Mouse (Mus musculus) MEL (cell line): ENCODE results near the gene Clint1. TPM values are rescaled to one million over a fixed set of nuclear protein-coding genes. Genes with fewer than 3 reads are reported as not detected.

ENCODE experiments used
- DNase-seq: peaks from one replicate; pipeline ENCODE4 v3.0.0; 2011; ENCODE audit warnings: low read depth, low spot score
- H3K27ac ChIP-seq: 2 replicates; pipeline ENCODE4 v1.5.1; 2012; ENCODE audit warnings: low read depth, mild to moderate bottlenecking, control low read depth, low read length, moderate library complexity; ENCODE audit not compliant: control insufficient read depth
- H3K27me3 ChIP-seq, 2 experiments: fragments of 150-350 bp in 1 of 2; sonication (generic) in 1 of 2; 2 replicates each; pipeline ENCODE4 v1.6.1; 2012; ENCODE audit warnings: low read length in 2 of 2, mild to moderate bottlenecking in 2 of 2, improper control_type of control experiment in 1 of 2, moderate library complexity in 1 of 2; ENCODE audit not compliant: insufficient read depth in 2 of 2, control insufficient read depth in 1 of 2
- H3K36me3 ChIP-seq, 2 experiments: 2 replicates each; pipeline ENCODE4 v1.6.1; 2012 to 2014; ENCODE audit warnings: low read length in 2 of 2, improper control_type of control experiment in 1 of 2, inconsistent platforms in 1 of 2, mild to moderate bottlenecking in 1 of 2; ENCODE audit not compliant: insufficient read depth in 2 of 2, control insufficient read depth in 1 of 2
- H3K4me1 ChIP-seq, 2 experiments: fragments of 150-350 bp in 1 of 2; sonication (generic) in 1 of 2; 2 replicates each; pipeline ENCODE4 v1.6.1; 2012; ENCODE audit warnings: low read length in 2 of 2, improper control_type of control experiment in 1 of 2, mild to moderate bottlenecking in 1 of 2; ENCODE audit not compliant: insufficient read depth in 2 of 2, control insufficient read depth in 1 of 2
- H3K4me3 ChIP-seq, 2 experiments: fragments of 150-350 bp in 1 of 2; sonication (generic) in 1 of 2; 2 replicates each; pipeline ENCODE4 v1.5.1; 2012; ENCODE audit warnings: low read depth in 2 of 2, low read length in 2 of 2, mild to moderate bottlenecking in 2 of 2, moderate library complexity in 2 of 2, control low read depth in 1 of 2, improper control_type of control experiment in 1 of 2; ENCODE audit not compliant: control insufficient read depth in 1 of 2, insufficient read depth in 1 of 2
- H3K79me2 ChIP-seq: 2 replicates; pipeline ENCODE4 v1.6.1; 2012; ENCODE audit warnings: mild to moderate bottlenecking, low read length, moderate library complexity; ENCODE audit not compliant: control insufficient read depth, poor library complexity, insufficient read depth
- H3K9ac ChIP-seq: 2 replicates; pipeline ENCODE4 v1.6.1; 2012; ENCODE audit warnings: low read depth, mild to moderate bottlenecking, control low read depth, low read length, moderate library complexity; ENCODE audit not compliant: control insufficient read depth, poor library complexity, severe bottlenecking
- H3K9me3 ChIP-seq: fragments of 150-350 bp; sonication (generic); replicated peaks from 2 replicates; pipeline ENCODE4 v1.6.1; 2012; ENCODE audit warnings: mild to moderate bottlenecking, low read length, improper control_type of control experiment, moderate library complexity; ENCODE audit not compliant: insufficient read depth
- BHLHE40 ChIP-seq: IDR thresholded peaks from 2 replicates; pipeline ENCODE4 v1.6.1; 2012; ENCODE audit warnings: low read depth, mild to moderate bottlenecking, inconsistent platforms, low read length, improper control_type of control experiment, borderline replicate concordance
- CHD1 ChIP-seq: IDR thresholded peaks from 2 replicates; pipeline ENCODE4 v1.6.1; 2012; ENCODE audit warnings: low read depth, mild to moderate bottlenecking, inconsistent platforms, low read length, improper control_type of control experiment
- CHD2 ChIP-seq: IDR thresholded peaks from 2 replicates; pipeline ENCODE4 v1.6.1; 2011; ENCODE audit warnings: low read length, improper control_type of control experiment
- CTCF ChIP-seq, 3 experiments: IDR thresholded peaks in 2 of 3; conservative IDR thresholded peaks in 1 of 3; 2 replicates each; pipeline ENCODE4 v1.5.1; 2011 to 2012; ENCODE audit warnings: low read length in 3 of 3, low read depth in 2 of 3, mild to moderate bottlenecking in 2 of 3, improper control_type of control experiment in 1 of 3, inconsistent platforms in 1 of 3, mixed read lengths in 1 of 3, moderate library complexity in 1 of 3; ENCODE audit not compliant: control insufficient read depth in 1 of 3, insufficient read depth in 1 of 3, poor library complexity in 1 of 3, severe bottlenecking in 1 of 3
- ELF1 ChIP-seq: IDR thresholded peaks from 2 replicates; pipeline ENCODE4 v1.6.1; 2014; ENCODE audit warnings: low read depth, mild to moderate bottlenecking, inconsistent platforms, low read length, improper control_type of control experiment, moderate library complexity
- ETS1 ChIP-seq: IDR thresholded peaks from 2 replicates; pipeline ENCODE4 v1.6.1; 2012; ENCODE audit warnings: low read depth, mild to moderate bottlenecking, inconsistent platforms, low read length, improper control_type of control experiment, moderate library complexity
- HCFC1 ChIP-seq: IDR thresholded peaks from 2 replicates; pipeline ENCODE4 v1.6.1; 2012; ENCODE audit warnings: low read depth, mild to moderate bottlenecking, inconsistent platforms, low read length, improper control_type of control experiment, moderate library complexity
- KAT2A ChIP-seq: conservative IDR thresholded peaks from 2 replicates; pipeline ENCODE4 v1.6.1; 2012; ENCODE audit warnings: low read depth, low read length, improper control_type of control experiment, inconsistent platforms
- MAX ChIP-seq: IDR thresholded peaks from 2 replicates; pipeline ENCODE4 v1.6.1; 2011; ENCODE audit warnings: low read length, improper control_type of control experiment
- MYC ChIP-seq: IDR thresholded peaks from 2 replicates; pipeline ENCODE4 v1.6.1; 2011; ENCODE audit warnings: low read depth, mild to moderate bottlenecking, low read length, improper control_type of control experiment, moderate library complexity
- POLR2A ChIP-seq, 2 experiments: IDR thresholded peaks; 2 replicates each; pipeline ENCODE4 v1.6.1; 2011 to 2012; ENCODE audit warnings: low read length in 2 of 2, mild to moderate bottlenecking in 2 of 2, control low read depth in 1 of 2, improper control_type of control experiment in 1 of 2, low read depth in 1 of 2, moderate library complexity in 1 of 2; ENCODE audit not compliant: control insufficient read depth in 1 of 2, insufficient read depth in 1 of 2, poor library complexity in 1 of 2
- POLR2AphosphoS2 ChIP-seq: IDR thresholded peaks from 2 replicates; pipeline ENCODE4 v1.6.1; 2011; ENCODE audit warnings: low read length, improper control_type of control experiment
- SIN3A ChIP-seq: IDR thresholded peaks from 2 replicates; pipeline ENCODE4 v1.6.1; 2012; ENCODE audit warnings: low read length, improper control_type of control experiment, inconsistent platforms
- SMC3 ChIP-seq: IDR thresholded peaks from 2 replicates; pipeline ENCODE4 v1.6.1; 2011; ENCODE audit warnings: low read depth, low read length, improper control_type of control experiment
- TBP ChIP-seq: IDR thresholded peaks from 2 replicates; pipeline ENCODE4 v1.8.0; 2011; ENCODE audit warnings: low read depth, low read length, improper control_type of control experiment
- USF1 ChIP-seq: IDR thresholded peaks from 2 replicates; pipeline ENCODE4 v1.6.1; 2014; ENCODE audit warnings: low read depth, mild to moderate bottlenecking, inconsistent platforms, low read length, improper control_type of control experiment, moderate library complexity
- ZKSCAN1 ChIP-seq: IDR thresholded peaks from 2 replicates; pipeline ENCODE4 v1.6.1; 2012; ENCODE audit warnings: low read depth, mild to moderate bottlenecking, inconsistent platforms, low read length, improper control_type of control experiment, moderate library complexity
- polyA plus RNA-seq, 2 experiments: library from polyadenylated mRNA; stranded (reverse) in 1 of 2; unstranded in 1 of 2; fragments of >175 nt in 1 of 2; fragments of >200 nt in 1 of 2; gene quantifications; 2 replicates each; pipeline versions ENCODE4 v1.2.1 to v1.2.4; 2012; ENCODE audit warnings: low replicate concordance in 2 of 2, low read depth in 1 of 2; ENCODE audit not compliant: insufficient read length in 2 of 2, insufficient read depth in 1 of 2, missing spikeins in 1 of 2
- total RNA-seq: library from RNA; depleted of rRNA; stranded (reverse); fragments of 300-350 nt; gene quantifications from 2 replicates; pipeline ENCODE4 v1.2.3, GENCODE M21; 2012

The Clint1 gene
- total and polyA plus RNA-seq, 3 experiments, result 58.5 to 184 (median 102) TPM

- Histone ChIP-seq H3K27ac (no peak overlapping the region), H3K4me3 (no peak overlapping the region), H3K9ac (no peak overlapping the region), H3K9me3 (no peaks in the 10 kb centered on the region), H3K79me2 (peaks cover 84% of the 10 kb centered on the region), H3K36me3 (peaks cover 18 to 35% of the 10 kb centered on the region in 2 experiments), H3K4me1 (peaks cover 2 to 5% of the 10 kb centered on the region in 2 experiments; a peak in 3 of 4 replicates), H3K27me3 (no peaks in the 10 kb centered on the region)
- DNase-seq, result no peak
- no peak for TF ChIP-seq MAX
- no peak for TF ChIP-seq CHD1
- no peak for TF ChIP-seq BHLHE40
- no peak for TF ChIP-seq POLR2A (IDR thresholded peaks at IDR 0.05; ENCODE audit: control insufficient read depth in 1 of 2, insufficient read depth in 1 of 2, low read depth in 1 of 2, low read length in 2 of 2, poor library complexity in 1 of 2)
- TF ChIP-seq ETS1, result no peak
- no peak for TF ChIP-seq ZKSCAN1
- TF ChIP-seq HCFC1, result no peak
- TF ChIP-seq KAT2A, result no peak
- TF ChIP-seq USF1, result no peak
- no peak for TF ChIP-seq POLR2AphosphoS2
Measured at GRCm38 (mm10) chr11:45866534-45866933, 14.7 kb downstream of the Clint1 start.

DNA sequence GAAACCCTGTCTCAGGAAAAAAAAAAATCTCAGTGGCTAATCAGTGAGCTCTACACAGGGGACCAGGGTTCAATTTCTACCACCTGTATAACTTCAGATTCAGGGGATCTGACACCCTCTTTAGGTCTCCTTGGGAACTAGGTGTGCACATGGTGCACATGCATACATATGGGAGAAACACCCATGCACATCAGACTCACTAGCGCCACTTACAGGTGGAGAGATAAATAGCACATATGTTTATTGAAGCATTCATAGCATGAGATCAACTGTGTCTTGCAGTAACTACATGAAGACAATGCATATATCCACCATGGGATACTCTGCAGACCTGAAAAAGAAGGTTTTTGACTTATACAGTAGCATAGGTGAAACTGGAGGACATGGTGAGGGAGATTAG lies 21.8 kb downstream of the Clint1 start:
- H3K79me2 ChIP-seq, result peaks cover 77% of the 10 kb centered on the region
- H3K36me3 ChIP-seq, result peaks cover 11 to 29% of the 10 kb centered on the region in 2 experiments
- peak; percentile 19; the same call in 1 of the 2 replicates for TF ChIP-seq SMC3
- peak; percentile 79; the same call in 1 of the 2 replicates for TF ChIP-seq MYC
- peak; percentile 19 to 81 (median 64); a peak in 4 of 6 replicates for TF ChIP-seq CTCF (IDR thresholded peaks at IDR 0.05 in 2 of 3, conservative IDR thresholded peaks at IDR 0.05 in 1 of 3; ENCODE audit: control insufficient read depth in 1 of 3, insufficient read depth in 1 of 3, low read depth in 2 of 3, low read length in 3 of 3, poor library complexity in 1 of 3, severe bottlenecking in 1 of 3)
- no peak for TF ChIP-seq BHLHE40
- no peak overlapping the region for H3K9ac ChIP-seq
- H3K4me1 ChIP-seq, result 0 out of 4 replicates have a peak, but pooled peaks cover 0 to 4% of the 10 kb centered on the region in 2 experiments
- H3K27ac ChIP-seq, result no peak overlapping the region
- H3K4me3 ChIP-seq, result no peak overlapping the region
- H3K27me3 ChIP-seq, result no peaks in the 10 kb centered on the region
- H3K9me3 ChIP-seq, result no peaks in the 10 kb centered on the region
- peak; percentile 70 for DNase-seq

DNA sequence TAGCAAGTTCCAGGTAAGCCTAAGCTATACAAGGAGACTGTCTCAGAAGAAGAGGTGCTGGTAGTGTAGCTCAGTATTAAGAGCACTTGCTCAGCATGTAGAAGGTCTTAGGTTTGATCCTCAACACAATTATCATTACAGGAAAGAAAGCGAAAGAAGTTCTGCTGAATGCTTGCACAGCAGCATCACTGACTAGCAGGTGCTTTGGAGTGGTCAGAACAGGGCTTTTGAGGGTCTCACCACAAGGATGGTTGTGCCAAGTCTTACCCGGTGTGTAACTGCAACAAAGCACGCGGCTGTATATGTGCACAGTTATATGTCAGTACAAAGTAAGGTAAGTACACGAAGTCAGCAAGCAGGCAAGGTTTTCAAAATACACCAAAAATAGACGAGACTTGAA lies 22.4 kb downstream of the Clint1 start:
- no peaks in the 10 kb centered on the region for H3K27me3 ChIP-seq
- no peak overlapping the region for H3K9ac ChIP-seq
- 0 out of 4 replicates have a peak, but pooled peaks cover 0 to 4% of the 10 kb centered on the region in 2 experiments for H3K4me1 ChIP-seq
- no peaks in the 10 kb centered on the region for H3K9me3 ChIP-seq
- no peak overlapping the region for H3K27ac ChIP-seq
- no peak overlapping the region for H3K4me3 ChIP-seq
- H3K79me2 ChIP-seq, result peaks cover 75% of the 10 kb centered on the region
- H3K36me3 ChIP-seq, result peaks cover 11 to 25% of the 10 kb centered on the region in 2 experiments
- TF ChIP-seq SMC3 (no peak), ELF1 (no peak), ETS1 (no peak), BHLHE40 (no peak), MAX (no peak), USF1 (no peak), SIN3A (no peak), KAT2A (no peak), TBP (no peak), CHD2 (no peak)
- DNase-seq, result no peak
